Mouse (Mus musculus) lung, postnatal 4 days (tissue): ENCODE data around the gene Ccpg1os.

Experiments used
- DNase-seq, 2 experiments: peaks; one replicate each; pipeline ENCODE4 v3.0.0; 2021

Gene Ccpg1os

DNA sequence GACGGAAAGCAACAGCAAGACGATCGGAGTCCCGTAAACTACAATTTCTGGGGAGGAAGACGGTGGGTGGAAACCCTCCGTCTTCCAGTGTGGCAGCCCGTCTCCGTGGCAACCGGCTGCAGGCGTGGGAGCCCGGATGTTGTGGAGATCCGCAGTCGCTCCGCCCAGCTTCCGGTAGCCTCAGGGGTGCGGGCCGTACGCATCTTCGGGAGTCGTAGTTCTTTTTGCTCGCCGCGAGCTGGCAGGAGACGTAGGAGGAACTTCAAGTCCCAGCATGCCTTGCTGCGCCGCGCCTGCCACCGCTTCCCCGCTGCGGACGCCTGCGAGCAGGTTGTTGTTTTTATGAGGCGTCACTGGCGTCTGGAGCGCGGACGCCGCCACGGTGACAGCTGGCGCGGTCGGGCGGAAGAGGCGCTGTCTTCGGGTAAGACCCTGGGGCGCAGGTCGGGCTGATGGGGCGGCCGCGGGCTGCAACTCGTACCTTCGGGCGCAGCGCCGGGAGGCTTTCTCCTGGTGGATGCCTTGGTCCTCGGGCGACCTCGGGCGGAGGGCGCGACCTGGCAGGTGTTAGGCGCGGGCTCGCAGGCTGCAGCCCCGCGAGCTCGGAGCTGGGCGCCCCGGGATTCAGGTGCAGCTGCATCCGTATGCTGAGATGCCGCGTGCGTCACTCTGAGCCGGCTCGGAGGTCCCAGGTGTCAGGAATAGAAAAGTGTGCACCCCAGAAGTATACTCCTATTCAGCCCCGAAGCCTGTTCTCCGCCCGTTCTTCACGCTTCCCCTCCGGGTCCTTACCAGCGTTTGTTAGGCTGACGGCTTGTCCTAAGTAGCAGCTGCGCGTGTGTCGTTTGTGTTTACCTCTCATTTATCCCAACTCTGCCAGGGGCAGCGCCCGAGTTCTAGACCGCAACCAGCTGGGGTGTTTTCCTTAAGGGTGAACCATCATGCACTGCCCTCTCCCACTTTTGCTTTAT, at the start of gene Ccpg1os, which contains the start of gene Ccpg1:
Ccpg1os (minus strand) TSS at position 133 of the 971 bp plus-strand sequence.
Ccpg1 (plus strand) TSS at position 180 of the 971 bp plus-strand sequence.
- peak; percentile 96 to 99 for DNase-seq

DNA sequence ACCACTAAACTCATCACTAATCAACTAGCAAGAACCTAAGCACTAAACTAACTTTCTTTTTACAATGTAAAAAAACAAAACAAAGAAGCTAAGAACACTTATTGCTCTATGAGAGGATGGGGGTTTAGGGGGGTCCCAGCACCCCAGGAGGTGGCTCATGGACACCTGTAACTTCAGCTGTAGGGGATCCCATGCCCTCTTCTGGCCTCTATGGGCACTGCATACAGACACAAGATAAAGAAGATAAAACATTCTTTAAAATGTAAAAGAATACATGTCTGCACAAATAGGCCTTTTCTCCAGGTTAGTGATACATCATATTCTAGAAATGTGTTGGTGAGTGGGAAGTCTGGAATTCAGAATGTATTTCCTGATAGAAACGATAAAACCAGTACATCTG, 48.2 kb upstream of the Ccpg1os start:
- DNase-seq, result no peak

DNA sequence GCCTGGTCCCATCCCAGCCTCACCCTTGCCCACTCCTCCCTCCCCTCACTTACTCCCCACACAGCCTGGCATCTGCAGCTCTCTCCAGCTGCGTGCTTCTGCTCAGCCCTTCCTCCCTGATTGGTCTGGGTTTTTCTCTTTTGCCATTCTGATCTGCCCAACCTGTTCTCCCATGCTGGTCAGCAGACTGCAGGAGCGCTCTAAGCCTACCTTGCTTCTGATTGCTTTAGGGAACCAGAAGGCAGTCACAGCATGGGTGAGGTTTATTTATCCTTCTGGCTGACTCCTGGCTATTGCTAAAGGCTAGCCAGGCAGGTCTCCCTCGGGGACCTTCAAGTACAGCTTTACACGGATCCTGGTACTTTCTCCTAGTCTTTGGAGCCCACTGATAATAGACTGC, 46.2 kb upstream of the Ccpg1os start:
- DNase-seq, result no peak

DNA sequence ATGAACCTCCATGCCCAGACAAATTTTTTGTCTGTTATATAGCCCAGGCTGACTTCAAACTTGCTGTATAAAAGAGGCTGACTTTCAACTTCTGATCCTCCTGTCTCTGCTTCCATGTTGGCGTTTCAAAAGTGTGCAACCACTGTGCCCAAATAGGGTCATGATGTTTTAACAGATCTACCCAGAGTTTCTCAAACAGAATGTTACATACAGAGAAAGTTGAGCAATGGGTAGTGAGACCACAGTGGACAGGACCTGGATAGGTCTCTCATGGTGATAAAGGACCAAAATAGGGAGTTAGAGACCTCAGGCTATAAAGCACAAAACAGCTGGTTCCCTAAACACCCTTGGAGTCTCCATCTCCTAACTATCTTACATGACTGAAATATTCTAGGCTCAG, 45.3 kb upstream of the Ccpg1os start:
- DNase-seq, result no peak

DNA sequence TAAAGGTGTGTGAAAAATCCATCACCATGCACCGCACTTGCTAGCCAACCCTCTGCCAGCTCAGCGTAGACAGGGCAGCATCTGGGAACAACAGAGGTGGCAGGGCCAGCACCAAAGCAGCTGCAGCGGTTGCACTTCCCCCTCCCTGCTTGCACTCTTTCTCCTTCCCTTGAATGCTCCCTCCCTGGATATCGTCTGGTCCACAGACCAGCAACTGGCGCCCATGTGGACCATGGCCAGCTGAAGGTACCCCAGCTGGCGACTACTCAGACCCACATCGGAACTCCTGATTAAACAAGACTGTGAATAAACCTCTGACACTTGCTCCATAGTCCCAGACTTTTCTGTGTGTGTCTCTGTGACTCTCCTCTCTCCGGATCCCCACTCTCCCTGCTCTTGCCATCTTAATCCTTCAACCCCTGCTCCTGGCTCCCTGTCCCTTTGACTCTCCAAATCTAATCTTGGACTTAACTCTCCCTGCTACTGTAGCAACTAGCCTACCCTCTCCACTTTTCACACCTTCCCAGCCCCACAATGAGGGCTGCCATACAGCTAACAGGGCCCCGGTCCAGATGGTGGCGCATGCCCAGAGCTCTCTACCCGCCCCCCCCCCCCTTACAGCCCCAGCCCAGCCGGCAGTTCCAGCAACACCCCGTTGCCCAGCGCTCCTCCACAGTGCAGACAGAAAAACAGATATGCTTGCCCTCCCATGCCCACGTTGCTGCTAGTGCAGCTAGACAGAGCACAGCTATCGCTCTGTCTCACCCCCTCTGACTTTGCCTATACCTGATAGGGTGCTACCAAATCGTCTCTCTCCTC, 40.8 kb upstream of the Ccpg1os start:
- DNase-seq, result no peak

DNA sequence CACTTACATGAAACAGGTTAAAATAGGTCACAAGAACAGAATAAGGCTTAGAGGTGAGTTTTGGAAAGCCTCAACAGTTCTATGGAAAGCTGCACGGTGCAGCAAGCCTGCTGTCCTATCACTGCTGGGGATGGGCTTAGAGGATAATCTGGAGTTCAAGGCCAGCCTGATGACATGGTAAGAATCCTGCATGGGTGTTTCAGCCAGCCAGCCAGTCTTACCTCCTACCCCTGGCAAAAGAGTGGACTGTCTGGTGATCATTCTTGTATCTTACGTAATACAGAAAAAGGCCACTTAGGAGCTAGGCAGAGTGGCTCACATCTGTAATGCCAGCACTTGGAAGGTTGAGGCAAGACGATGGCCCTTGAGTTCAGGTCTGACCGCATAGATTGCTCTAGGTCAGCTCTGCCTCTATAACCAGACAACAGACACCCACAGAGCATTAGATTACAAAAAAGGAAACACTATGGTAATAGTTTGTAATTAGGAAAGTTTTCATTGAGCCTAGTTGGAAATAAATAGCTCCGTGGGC, 35.5 kb upstream of the Ccpg1os start:
- DNase-seq, result no peak

DNA sequence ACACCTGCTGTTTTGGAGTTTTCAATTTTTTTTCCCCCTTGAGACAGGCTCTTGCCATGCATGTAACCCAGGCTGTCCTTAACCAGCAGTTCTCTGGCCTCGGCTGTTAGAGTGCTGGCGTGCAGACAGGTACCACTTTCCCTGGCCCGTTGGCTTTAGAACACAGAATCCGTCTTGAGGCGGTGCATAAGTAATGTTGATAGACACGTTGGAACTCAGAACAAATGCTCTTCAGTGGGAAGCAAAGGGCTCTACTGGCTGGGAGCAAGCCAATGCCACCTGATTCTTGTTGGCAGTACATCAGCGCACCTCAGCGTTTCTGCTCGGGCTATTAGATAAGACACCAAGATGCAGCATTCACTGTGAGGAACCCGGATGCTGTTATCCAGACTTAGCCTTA, 34.7 kb upstream of the Ccpg1os start:
- DNase-seq, result peak; percentile 23 to 61

DNA sequence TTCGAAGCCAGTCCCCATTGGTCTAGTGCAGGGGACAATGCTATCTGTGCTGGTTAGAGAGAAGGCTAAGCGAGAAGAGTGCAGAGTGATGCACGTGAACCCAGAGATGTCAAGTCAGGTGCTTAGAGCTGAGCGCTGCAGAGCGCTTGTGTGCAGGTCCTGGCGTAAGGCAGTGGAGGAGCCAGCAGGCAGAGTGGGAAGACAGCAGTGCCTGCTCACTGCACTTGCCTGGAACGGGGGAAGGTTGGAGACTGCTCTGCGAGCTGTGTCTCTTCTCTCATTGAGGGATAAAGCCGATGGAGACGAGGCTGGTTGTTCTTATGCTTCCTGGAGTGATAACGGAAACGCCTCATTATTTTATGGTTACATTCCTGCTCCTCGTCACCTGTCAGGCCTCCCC, 29.5 kb upstream of the Ccpg1os start:
- no peak for DNase-seq

DNA sequence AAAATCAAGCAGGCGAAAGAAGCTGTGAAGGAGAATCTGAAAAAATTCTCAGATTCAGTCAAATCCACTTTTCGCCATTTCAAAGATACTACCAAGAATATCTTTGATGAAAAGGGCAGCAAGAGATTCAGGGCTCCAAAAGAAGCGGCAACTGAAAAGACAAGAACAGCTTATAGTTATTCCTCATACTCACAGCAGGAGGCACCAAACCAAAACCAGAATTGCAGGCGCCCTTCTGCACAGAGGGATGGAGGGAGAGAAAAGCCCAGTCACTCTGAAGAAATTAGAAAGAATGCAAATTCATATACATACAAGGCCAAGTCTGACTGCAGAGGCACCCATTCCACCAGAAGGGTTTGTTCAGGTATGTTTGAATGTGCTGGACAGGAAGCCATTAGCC, 27.4 kb upstream of the Ccpg1os start:
- no peak for DNase-seq

DNA sequence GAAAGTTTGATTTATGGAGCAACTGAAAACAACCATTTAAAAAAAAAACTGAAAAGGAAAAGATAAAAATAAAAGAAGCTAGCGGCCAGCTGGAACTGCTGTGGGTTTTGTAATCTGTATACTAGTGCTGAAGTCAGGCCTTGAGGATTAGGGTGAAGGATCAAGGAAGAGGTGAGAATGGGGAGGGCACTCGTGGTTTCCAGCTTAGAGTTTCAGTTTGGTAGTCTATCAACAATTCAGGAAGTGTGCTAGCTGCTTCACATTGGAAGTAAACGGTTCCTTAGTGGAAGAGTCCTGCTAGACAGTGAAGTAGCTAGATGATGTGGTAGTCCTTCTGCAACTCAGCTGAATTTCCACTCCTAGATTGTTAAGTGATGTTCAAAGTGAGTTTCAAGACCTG, 23.2 kb upstream of the Ccpg1os start:
- DNase-seq, result no peak

DNA sequence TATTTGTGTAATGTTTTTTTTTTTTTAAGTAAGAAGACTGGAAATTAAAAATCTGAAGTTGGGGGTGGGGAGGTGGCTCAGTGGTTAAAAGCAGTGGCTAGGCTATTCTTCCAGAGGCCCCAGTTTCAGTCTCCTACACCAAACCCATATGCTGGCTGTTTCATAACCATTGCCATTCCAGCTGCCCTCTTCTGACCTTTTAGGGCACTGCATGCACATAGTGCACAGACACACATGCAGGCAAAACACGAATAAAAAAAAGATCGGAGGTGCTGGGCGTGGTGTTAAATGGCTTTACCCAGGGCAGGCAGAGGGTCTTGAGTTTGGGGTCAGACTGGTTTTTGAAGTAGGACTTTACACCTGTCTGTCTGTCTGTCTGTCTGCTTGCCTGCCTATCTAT, 21.0 kb upstream of the Ccpg1os start:
- peak in 1 of 2 experiments; percentile 12 for DNase-seq

DNA sequence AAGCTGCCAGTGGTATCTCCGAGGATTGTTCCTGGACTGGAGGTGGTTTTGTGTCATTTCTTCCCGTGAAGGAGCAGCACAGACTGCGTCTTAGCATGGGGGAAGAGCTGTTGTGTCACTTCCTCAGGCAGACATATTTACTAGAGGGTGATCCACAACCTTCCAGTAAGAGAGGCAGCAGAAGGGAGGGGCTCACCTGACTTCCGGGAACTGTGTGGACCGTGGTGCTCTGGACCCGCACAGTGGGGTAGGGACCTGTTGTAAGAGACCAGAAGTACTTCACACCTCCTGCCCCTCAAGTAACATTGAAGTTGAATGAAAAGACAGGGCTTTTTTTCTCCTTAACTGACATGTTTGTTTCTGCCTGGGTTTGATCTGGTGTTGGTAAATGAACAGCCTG, 19.9 kb upstream of the Ccpg1os start:
- no peak for DNase-seq

DNA sequence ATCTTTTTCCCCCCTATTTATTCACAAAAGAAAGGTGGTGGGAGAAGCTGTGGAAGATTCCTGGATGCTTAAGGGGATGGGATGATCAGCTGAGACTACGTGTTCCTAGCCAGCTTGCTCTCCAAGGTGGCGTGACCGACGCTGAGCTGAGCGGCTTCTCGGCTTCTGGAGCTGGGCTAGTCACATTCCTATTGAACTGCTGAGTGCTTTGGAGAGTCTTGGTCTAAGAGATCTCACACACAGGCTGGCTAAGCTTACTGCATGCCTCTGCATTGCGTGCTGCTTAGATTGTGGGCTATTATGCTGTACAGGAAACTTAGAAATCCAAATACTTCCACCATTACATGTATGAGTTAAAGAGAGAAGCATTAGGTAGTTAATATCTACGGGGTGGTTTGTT, 18.9 kb upstream of the Ccpg1os start:
- peak in 1 of 2 experiments; percentile 42 for DNase-seq

DNA sequence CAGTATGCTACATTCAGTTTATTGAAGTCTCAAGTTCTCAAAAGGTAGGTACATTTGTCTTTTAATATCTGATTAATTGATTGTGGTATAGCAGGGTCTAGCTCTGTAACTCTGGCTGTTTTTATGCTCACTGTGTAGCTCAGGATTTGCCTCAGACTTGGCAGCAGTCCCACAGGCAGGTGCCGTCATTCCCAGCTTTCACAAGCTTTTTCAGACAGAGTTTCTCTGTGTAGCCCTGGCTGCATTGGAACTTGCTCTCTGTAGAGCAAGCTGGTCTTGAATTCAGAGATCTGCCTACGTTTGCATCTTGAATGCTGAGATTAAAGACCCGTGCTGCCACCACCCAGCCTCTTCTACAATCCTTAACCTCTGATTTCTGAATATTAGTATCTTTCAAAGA, 17.0 kb upstream of the Ccpg1os start:
- DNase-seq, result no peak

DNA sequence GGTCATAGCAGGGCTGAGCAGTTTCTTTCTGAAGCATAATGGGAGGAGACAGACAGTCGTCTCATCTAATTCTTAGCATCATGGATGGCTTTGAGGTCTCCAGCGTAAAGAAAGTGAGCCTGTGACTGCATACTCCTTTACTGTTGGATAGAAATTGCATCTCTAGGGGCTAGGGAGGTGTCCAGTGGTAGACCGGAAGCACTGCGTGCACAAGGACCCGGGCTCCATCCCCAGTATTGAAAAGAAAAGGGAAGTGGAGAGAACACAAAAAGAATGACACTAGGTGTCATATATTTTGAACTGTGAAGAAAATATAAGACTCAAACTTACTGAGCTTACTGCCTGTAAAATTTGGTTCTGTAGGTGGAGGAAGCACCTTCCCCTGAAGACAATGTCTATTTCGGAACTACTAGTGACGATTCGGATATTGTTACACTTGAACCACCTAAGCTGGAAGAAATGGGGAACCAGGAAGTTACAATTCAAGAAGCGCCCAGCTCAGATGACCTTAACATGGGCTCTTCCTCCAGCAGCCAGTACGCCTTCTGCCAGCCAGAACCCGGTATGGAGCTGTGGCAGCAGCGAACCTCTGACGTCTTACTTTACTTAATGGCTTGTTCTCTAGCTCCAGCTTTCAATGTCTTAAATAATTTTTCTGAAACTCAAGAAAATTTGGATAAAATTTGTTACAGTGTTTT, 16.3 kb upstream of the Ccpg1os start:
- DNase-seq, result no peak

DNA sequence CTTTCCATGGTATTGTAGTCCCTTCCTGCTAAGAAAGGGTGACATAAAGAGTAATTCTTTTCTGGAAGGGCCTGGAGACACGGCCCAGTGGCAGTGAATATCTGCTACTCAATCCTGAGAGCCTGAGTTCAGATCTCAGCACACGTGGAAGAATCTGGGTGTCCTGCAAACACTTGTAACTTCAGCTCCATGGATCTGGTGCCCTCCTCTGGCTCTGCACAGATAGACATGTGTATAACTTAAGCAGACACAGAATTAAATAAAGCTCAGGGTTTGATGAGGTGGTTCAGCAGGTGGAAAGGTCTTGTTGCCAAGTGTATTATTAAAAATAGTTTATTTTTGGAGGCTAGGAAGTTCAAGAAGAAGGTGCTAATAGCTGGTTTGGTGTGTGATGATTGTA, 15.3 kb upstream of the Ccpg1os start:
- no peak for DNase-seq

DNA sequence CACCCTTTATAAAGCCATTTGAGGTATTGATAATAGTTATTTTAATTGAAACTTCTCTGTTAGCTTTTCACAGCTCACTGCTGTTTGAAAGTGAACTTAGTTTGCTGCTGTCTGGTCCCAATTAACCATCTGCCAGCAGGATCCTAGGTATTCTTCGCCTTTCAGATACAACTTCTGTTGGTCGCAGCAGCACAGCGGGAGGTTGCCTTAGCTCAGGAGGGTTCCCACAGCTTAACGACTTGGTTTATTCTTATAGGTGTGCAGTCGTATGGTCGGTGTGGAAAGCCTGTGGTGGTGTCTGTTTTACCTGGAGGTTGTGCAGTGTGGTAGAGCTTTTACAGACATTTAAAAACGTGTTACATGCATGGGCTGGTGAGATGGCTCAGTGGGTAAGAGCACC, 11.6 kb upstream of the Ccpg1os start:
- DNase-seq, result no peak

DNA sequence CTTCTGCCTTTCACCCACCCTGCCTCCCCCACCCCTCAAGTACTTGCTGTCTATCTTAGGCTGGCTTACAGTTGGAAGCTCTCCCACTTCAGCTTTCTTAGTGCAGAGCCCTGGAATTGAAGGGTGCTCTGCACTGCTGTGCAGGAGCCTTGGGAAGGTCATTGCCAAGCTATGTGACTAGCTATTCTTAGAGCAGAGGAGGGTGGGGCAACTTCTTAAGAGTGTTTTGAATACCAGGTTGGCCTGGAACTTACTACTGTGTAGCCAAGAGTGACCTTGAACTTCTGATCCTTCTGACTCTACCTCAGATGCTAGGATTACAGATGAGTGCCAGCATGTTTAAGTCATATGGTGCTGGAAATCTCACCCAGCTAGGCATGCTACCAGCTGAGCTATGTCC, 11.0 kb upstream of the Ccpg1os start:
- DNase-seq, result no peak

DNA sequence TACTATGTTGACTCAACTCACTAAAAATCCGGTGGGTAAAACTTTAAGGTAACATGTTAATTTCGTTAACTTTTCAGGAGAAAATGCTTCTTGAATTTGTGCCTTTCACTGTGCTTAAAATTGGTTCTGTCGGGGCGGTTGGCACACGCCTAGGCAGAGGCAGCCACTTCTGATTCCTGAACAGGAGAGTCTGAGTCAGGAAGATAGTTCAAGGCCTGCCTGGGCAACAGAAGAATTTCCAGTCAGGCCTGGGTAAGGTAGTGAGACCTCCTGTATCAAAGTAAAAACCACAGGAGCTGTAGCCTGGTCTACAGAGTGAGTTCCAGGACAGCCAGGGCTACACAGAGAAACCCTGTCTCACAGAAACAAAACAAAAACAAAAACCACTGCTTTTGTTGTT, 7.4 kb upstream of the Ccpg1os start:
- no peak for DNase-seq

DNA sequence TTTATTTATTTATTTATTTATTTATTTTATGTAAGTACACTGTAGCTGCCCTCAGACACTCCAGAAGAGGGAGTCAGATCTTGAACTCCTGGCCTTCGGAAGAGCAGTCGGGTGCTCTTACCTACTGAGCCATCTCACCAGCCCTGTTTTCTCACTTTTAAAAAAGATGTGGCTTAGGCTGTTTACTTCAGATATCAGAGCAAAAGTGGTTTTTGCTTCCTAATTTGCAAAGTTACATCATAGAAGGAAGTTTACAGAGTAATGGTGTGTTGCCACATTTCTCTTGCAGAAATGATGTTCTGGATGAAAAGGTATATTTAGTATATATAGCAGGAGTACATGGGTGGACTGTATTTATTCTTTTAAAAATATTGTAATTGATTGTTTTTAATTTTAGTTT, 6.2 kb upstream of the Ccpg1os start:
- DNase-seq, result no peak

DNA sequence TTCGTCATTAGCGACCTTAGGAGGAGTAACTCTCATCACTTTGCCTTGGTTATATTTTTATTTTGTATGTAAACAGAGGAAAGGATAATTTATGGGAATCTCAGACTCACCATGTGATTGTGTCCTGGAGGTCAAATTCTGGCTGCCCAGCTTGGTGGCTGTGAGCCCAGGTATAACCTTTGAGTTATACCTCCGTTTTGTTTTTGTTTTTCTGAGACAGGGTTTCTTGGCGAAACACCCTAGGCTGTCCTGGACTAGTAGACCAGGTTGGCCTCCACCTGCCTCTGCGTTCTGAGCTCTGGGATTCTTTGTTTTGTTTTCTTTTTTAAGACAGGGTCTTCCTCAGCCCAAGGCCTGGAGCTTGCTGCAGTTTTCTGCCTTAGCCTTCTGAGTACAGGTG, 3.5 kb upstream of the Ccpg1os start:
- DNase-seq, result no peak

DNA sequence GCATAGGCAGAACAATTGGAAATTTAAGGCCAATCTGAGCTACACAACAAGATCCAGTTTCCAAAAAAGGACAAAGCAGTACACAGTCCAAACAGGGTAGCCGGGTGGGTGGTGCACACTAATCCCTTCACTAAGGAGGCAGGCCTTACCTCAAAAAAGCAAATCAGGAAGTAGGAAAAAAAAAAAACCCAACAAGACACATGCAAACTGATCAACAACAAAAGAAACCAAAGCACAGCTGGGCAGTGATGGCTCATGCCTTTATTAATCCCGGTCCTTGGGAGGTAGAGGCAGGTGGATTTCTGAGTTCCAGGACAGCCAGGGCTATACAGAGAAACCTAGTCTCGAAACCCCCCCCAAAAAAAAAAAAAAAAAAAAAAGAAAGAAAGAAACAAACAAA, 2.5 kb upstream of the Ccpg1os start:
- no peak for DNase-seq

DNA sequence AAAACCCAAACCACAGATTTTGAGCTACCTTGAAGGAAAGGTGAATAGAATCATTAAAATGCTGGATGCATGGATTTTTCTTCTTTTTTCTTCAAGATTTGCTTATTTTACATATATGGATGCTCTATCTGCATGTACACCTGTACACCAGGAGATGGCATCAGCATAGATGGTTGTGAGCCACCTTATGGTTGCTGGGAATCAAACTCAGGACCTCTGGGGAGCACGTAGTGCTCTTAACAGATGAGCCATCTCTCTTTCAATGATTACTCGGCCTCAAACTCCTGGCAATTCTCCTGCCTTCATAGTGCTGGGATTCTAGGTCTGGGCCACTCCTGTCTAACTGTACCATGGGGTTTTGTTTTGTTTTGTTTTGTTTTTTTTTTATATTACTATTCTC, 2.1 kb downstream of the Ccpg1os start:
- DNase-seq, result no peak
